Comparison of ENCODE assay signal across 9 mouse cellular contexts in the genomic region with DNA sequence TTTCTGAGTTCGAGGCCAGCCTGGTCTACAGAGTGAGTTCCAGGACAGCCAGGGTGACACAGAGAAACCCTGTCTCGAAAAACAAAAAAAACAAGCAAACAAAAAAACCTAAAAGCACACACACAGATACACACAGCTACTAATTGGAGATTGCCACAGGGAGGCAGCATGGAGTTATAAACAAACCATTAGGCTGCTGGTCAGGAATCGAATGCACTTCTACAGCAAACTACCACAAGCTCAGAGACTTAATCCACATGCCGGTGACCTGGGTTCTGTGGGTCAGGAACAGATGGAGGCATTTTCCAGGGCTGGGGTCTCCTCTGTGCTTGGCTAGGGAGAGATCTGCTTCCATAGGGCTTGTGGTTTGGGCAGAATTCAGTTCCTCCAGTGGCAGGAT. TPM values are rescaled to one million over a fixed set of nuclear protein-coding genes. Genes with fewer than 3 reads are reported as not detected.
DNase-seq lines count a peak whose midpoint lies in the region; ATAC-seq and TF ChIP-seq lines count a peak whose summit lies in the region.
"Had no signal": no experiment of that assay in that cellular context is flagged by ENCODE, and none has a peak within 500 bp of the region (broad histone marks: within the 10 kb centered on the region; RNA-seq: fewer than 3 reads in every experiment).

No protein-coding gene starts in this region.

- TF ChIP-seq CTCF in cerebellum, adult 2 months (IDR thresholded peaks at IDR 0.05; ENCODE audit: borderline replicate concordance, insufficient read depth, low read depth, low read length) = no peak
- TF ChIP-seq CTCF in cortical plate, adult 2 months (IDR thresholded peaks at IDR 0.05; ENCODE audit: extremely low read depth, insufficient read depth, low read length) = peak; percentile 40; the same call in 1 of the 2 replicates

- H3K27me3 ChIP-seq in cerebellum, adult 2 months (ENCODE audit: control insufficient read depth, insufficient read depth, low read length) = no peaks in the 10 kb centered on the region
- H3K27me3 ChIP-seq in liver, embryonic 12.5 days (replicated peaks) = no peaks in the 10 kb centered on the region
- H3K27me3 ChIP-seq in limb, embryonic 14.5 days (ENCODE audit: control insufficient read depth, insufficient read depth, low read length) = no peaks in the 10 kb centered on the region

- H3K4me2 ChIP-seq in liver, embryonic 12.5 days = no peak overlapping the region
- H3K4me2 ChIP-seq in limb, embryonic 14.5 days (replicated peaks; ENCODE audit: low read depth, low read length, severe bottlenecking) = no peak overlapping the region
- H3K4me2 ChIP-seq: limb, embryonic 13.5 days had no signal

- H3K9ac ChIP-seq in liver, embryonic 12.5 days = no peak overlapping the region
- no peak overlapping the region for H3K9ac ChIP-seq in limb, embryonic 14.5 days (ENCODE audit: low read depth, low read length, severe bottlenecking)
- H3K9ac ChIP-seq: limb, embryonic 13.5 days had no signal

- no peaks in the 10 kb centered on the region for H3K9me3 ChIP-seq in liver, embryonic 12.5 days (replicated peaks)
- H3K9me3 ChIP-seq in limb, embryonic 14.5 days (ENCODE audit: control insufficient read depth, low read length) = no peaks in the 10 kb centered on the region
- H3K9me3 ChIP-seq: limb, embryonic 13.5 days had no signal

- DNase-seq in cerebellum, postnatal 10 days = peak; percentile 72 to 74
- DNase-seq in cerebellum, adult 2 months = no peak
- DNase-seq in liver = peak; percentile 39
- DNase-seq in limb, embryonic 14.5 days (ENCODE audit: low spot score) = peak; percentile 28
- no peak for DNase-seq in T-cell, adult 2 months (ENCODE audit: low spot score)

- no peaks in the 10 kb centered on the region for H3K36me3 ChIP-seq in liver, embryonic 12.5 days
- H3K36me3 ChIP-seq in limb, embryonic 14.5 days (ENCODE audit: control insufficient read depth, insufficient read depth, low read length) = no peaks in the 10 kb centered on the region
- H3K36me3 ChIP-seq: limb, embryonic 13.5 days had no signal

- H3K4me1 ChIP-seq in cerebellum, adult 2 months (ENCODE audit: control insufficient read depth, insufficient read depth, low read length) = no peaks in the 10 kb centered on the region
- H3K4me1 ChIP-seq in liver, embryonic 12.5 days = peaks cover 4% of the 10 kb centered on the region
- no peaks in the 10 kb centered on the region for H3K4me1 ChIP-seq in cortical plate, adult 2 months (ENCODE audit: control insufficient read depth, insufficient read depth, low read length)
- 0 out of 2 replicates have a peak, but pooled peaks cover 4% of the 10 kb centered on the region for H3K4me1 ChIP-seq in limb, embryonic 14.5 days (ENCODE audit: control insufficient read depth, insufficient read depth, low read length)

- H3K4me3 ChIP-seq in cerebellum, adult 2 months (replicated peaks; ENCODE audit: insufficient read depth, low read depth, low read length) = no peak overlapping the region
- no peak overlapping the region for H3K4me3 ChIP-seq in liver, embryonic 12.5 days
- no peak overlapping the region for H3K4me3 ChIP-seq in cortical plate, adult 2 months (ENCODE audit: insufficient read depth, low read length)
- no peak overlapping the region for H3K4me3 ChIP-seq in limb, embryonic 14.5 days (replicated peaks; ENCODE audit: low read length)
- H3K4me3 ChIP-seq: limb, embryonic 13.5 days had no signal

- no peak for ATAC-seq in liver, embryonic 12.5 days
- no peak for ATAC-seq in limb, embryonic 14.5 days (ENCODE audit: low FRiP score, low read depth)
- no peak for ATAC-seq in erythroid progenitor cell, adult 5-6 weeks (replicated peaks; ENCODE audit: low FRiP score, poor library complexity, severe bottlenecking)

- TF ChIP-seq POLR2A in cerebellum, adult 2 months (IDR thresholded peaks at IDR 0.05; ENCODE audit: borderline replicate concordance, insufficient read depth, low read length) = no peak
- no peak for TF ChIP-seq POLR2A in cortical plate, adult 2 months (IDR thresholded peaks at IDR 0.05; ENCODE audit: extremely low read depth, insufficient read depth, low read length)
- TF ChIP-seq POLR2A in limb, embryonic 14.5 days (IDR thresholded peaks at IDR 0.05; ENCODE audit: borderline replicate concordance, extremely low read depth, insufficient read depth, insufficient read length) = no peak

- H3K27ac ChIP-seq in cerebellum, adult 2 months (ENCODE audit: insufficient read depth, low read length) = no peak overlapping the region
- no peak overlapping the region for H3K27ac ChIP-seq in liver, embryonic 12.5 days
- no peak overlapping the region for H3K27ac ChIP-seq in cortical plate, adult 2 months (ENCODE audit: insufficient read depth, low read length)
- H3K27ac ChIP-seq in limb, embryonic 14.5 days (replicated peaks; ENCODE audit: low read depth, low read length) = no peak overlapping the region
- H3K27ac ChIP-seq: limb, embryonic 13.5 days had no signal

- WGBS in cerebellum, adult 2 months = 43% methylated on average over 4 of the region's 4 CpGs
- WGBS in liver, embryonic 12.5 days (ENCODE audit: insufficient replicate concordance) = 24% methylated on average over 4 of the region's 4 CpGs
- 40% methylated on average over 4 of the region's 4 CpGs for whole genome bisulfite sequencing in limb, embryonic 14.5 days

RNA-seq across cellular contexts. Expression of a gene that starts 17.6 kb away (rescaled TPM):
- 80.1 and 84.8 TPM in 2 replicates for polyA plus RNA-seq in cerebellum, adult 2 months (2012; rRNA removed)
- 20.0 and 21.4 TPM in 2 replicates for polyA plus RNA-seq in liver, embryonic 12.5 days (2016; fragmentation: Nextera tagmentation; extraction: Ambion mirVana)
- polyA plus RNA-seq in cortical plate, adult 2 months (2012; rRNA removed) = 87.7 and 97.5 TPM in 2 replicates
- 57.4 and 68.3 TPM in 2 replicates for polyA plus RNA-seq in limb, embryonic 14.5 days (2012; rRNA removed)
- polyA plus RNA-seq in limb, embryonic 14.5 days (2014; fragmentation: Nextera tagmentation; extraction: Ambion mirVana) = 36.7 and 42.6 TPM in 2 replicates
- total RNA-seq in erythroid progenitor cell, adult 5-6 weeks (2015; ENCODE audit: low replicate concordance) = 23.9 and 31.7 TPM in 2 replicates
- total RNA-seq in erythroid progenitor cell, adult 5-6 weeks (2017; ENCODE audit: low replicate concordance) = 7.6 and 11.4 TPM in 2 replicates

Comparison
In these comparisons a context has a peak if more than half of its experiments do, and no peak if none do; other contexts are left out.
1. DNase-seq: peak in cerebellum, postnatal 10 days (2 of 2), liver (single experiment) and limb, embryonic 14.5 days (single experiment); none in cerebellum, adult 2 months (0 of 2) and T-cell, adult 2 months (single experiment).